Mouse (Mus musculus) testis, postnatal 14 days (tissue): Measurements from ENCODE around the gene Dstyk.
"Not testable (repeated sequence)": the region's sequence is repeated elsewhere in the genome, so short reads cannot be mapped to it uniquely, and the experiment has no call there.

ENCODE experiments used
- DNase-seq: peaks from one replicate; pipeline ENCODE4 v3.0.0; 2021; ENCODE audit warnings: low spot score

Dstyk gene

DNA sequence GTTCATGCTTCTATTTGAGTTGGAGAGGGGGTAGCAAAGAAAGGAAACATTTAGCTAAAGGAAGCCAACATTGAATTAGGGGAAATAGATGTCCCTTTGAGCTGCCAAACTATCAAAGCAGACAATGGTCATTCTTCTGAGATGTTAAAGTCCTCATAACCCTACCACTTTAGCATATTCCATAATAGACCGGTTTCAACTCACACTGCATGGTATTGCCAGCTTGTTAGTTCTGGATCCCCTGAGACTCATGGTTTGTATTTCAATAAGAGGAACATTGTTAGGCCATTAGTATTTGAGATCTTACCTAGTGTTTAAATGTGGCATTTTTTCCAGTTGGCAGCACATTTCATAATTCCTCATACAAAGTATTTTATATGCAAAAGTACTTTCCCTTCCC is 19.6 kb downstream of the Dstyk start:
- DNase-seq = no peak

DNA sequence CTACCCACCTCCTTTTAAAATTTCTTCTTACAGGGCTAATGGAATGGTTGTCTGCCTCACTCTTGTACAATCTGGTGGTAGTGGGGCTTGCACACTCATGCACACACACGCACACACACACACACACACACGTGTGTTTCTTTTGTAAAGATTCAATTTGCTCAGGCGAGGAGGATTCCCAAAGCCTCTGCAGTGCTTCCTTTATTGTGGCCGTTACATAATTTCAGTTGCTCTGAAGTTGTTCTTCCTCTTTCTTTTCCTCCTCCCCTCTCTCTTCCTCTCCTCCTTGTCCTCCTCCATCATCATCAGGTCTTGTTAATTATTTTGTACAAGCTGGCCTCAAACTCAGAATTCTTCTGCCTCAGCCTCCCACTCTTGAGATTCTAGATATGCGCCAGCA is 20.0 kb downstream of the Dstyk start:
- DNase-seq = no peak

DNA sequence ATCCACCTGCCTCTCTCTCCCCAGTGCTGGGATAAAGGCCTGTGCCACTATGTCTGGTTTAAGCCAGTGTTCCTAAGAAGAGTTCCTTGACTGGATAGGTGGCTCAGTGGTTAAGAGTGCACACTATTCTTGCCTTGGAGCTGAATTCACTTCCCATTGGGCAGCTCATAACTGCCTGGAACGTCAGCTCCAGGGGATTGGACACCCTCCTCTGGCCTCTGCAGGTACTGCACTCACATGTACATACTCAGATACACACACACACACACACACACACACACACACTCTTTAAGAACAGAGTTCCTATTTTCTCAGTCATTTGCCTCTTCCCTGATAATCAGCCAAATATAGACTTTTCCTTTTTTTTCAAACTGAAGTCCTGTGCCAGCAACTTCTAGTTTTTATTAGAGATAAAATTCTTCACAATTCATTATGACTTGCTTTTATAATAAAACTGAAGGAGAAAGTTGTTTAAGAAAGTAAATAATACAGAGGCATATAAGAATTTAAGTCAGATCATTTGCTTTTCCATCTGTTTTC is 23.6 kb downstream of the Dstyk start:
- no peak for DNase-seq

DNA sequence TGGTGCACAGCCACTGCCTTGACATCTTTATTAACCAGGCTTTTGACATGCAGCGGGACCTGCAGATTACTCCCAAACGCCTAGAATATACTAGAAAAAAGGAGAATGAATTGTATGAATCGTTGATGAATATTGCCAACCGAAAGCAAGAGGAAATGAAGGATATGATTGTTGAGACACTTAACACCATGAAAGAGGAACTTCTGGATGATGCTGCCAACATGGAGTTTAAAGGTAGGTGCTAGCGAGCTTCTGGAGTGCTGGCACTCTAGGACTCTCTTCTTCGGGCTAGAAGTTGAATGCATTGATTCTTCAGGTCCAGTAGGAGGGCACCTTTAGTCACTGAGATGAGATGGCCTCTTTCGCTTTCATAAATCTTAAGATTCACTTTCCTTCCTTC is 32.4 kb downstream of the Dstyk start:
- no peak for DNase-seq

DNA sequence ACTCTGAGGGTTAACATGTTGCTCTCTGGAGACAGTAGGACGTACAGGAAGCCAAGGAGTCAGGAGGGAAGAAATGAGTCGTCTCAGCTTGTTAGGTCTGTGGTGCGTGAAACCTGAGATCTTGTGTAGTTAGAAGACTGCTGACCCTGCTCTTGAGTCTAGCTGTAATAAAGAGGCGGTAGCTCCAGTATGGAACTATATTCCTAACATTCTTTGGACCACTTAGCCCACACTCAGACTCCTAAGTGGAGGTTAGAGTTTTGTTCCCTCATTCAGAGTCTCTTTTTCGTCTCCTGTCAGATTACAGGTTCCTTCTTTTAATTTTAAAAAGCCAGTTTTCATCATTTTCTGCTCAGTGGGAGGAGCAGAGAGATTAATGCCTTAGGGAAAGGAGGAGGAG is 47.3 kb downstream of the Dstyk start:
- no peak for DNase-seq

DNA sequence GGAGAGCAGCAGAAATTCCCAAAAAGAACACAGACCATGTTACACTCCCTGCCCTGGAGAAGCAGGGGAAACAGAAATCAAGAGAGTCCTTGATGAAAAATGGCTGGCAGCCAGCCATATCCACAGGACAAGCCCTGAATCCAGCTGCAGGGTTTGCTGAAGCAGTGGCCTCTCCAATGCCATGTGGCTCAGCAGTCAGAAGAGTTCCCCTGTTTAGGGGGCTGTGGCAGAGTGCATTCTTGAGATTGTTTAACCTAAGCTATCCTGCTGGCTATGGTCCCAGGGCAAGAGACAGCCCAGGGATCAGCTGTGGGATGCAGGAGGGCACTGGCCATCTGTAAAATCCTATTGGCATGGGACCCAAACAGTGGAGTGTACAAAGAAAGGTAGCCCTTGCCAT is 51.6 kb downstream of the Dstyk start:
- no peak for DNase-seq

DNA sequence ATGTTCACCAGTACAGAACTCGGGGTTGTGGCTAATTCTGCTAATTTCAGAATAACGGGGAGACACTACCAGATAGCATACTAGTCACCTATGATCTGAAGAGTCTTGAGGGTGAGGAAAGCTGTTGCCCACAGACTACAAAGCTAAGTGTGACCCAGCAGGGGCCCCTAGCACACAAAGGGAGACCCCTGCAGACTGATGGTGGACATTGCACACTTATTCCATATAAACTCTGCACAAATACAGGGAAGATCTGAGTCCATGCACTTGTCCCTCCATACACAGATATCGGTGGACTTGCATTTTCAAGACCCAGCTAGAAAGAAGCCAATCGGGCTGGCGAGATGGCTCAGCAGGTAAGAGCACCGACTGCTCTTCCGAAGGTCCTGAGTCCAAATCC is 52.2 kb downstream of the Dstyk start:
- no peak for DNase-seq

DNA sequence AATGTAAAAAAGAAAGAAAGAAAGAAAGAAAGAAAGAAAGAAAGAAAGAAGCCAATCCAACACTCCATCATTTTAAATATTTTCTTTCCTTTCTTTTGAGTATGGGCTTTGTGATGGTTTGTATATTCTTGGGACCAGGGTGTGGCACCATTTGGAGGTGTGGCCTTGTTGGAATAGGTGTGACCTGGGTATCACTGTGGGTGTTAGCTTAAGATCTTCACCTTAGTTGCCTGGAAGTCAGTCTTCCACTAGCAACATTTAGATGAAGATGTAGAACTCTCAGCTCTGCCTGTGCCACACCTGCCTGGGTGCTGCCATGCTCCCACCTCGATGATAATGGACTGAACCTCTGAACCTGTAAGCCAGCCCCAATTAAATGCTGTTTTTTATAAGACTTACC is 52.7 kb downstream of the Dstyk start:
- DNase-seq = not testable (repeated sequence)

DNA sequence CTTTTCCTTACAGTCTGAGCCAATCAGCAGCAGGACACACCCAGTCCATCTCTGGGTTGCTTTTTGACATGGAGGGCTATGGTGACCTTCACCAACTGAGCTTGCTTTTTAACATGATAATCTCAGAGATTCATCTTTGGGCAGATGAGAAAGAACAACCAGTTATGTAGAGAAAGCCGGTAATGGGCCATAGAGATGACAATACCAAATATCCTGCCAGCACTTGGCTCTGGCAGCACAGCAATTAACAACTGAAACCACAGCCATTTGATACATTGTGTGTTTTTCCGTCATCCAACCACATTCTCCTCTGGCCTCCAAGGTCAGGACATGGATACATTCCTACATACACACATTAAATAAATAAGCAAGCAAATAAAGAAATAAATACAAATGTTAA is 53.7 kb downstream of the Dstyk start:
- peak; percentile 47 for DNase-seq

DNA sequence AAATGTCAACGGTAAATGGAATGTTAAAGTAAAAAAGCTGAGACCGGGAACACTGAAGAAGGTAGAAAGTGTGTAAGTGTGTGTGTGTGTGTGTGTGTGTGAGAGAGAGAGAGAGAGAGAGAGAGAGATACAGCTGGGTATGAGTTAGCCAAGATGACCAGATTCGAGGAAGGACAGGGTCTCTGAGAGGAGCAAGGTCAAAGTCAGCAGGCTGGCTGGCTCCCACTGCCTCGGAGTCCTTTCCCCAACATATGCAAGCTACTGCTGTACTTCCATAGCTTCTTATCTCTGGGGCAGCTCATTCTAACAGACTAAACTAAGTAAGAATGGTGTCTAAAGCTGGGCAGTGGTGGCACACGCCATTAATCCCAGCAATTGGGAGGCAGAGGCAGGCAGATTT is 54.1 kb downstream of the Dstyk start:
- DNase-seq = no peak

DNA sequence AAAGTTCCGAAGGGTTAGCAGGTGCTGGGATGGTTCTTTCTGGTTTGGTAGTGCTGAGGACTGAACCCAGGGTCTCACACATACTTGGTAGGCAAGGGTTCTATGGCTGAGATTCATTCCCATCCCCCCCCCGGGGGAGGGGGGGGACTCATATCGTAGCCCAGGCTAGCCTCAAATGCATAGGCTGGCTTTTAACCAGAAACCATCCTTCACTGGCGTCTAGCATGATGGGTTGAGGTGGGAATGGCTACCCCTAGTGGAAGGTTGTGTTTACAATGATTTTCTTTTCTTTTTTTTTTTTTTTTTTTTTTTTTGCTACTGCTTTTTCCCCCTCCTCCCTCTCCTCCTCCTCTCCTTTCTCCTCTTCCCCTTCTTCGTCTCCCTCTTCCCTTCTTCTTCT is 55.2 kb downstream of the Dstyk start:
- DNase-seq = no peak

DNA sequence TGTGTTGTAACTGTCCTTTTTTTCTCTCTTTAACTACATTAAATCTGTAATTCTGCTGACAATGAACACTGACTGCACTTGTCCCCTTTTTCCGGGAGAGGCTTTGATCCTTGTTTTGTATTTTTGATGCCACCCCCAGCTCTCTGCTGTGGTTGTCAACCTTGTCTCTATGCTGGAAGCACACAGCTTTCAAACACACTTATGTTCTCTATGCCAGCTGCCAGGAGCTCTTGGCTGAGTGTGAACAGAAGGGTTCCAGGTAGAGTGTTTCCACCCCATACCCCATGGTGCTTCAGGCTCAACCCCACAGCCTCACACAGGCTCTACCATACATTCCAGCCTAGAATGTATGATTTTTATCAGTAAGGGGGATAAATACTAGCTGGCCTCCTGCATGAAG is 57.1 kb downstream of the Dstyk start:
- DNase-seq = no peak

DNA sequence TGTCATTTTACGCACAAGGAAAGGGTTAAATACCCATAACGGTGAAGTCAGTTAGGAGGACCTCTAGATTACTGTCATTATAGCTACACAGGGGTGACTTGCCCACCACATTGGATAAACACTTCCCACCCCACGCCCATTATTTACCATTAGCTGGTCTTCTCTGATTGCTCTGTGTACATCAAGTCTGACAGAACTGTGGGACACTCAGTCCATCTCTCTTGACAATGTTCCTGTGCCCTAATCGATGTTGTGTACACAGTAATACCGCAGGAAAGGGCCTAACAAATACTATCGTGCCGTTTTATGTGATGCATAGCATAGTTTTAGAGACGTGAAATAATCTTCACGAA is 59.2 kb downstream of the Dstyk start:
- DNase-seq = no peak

DNA sequence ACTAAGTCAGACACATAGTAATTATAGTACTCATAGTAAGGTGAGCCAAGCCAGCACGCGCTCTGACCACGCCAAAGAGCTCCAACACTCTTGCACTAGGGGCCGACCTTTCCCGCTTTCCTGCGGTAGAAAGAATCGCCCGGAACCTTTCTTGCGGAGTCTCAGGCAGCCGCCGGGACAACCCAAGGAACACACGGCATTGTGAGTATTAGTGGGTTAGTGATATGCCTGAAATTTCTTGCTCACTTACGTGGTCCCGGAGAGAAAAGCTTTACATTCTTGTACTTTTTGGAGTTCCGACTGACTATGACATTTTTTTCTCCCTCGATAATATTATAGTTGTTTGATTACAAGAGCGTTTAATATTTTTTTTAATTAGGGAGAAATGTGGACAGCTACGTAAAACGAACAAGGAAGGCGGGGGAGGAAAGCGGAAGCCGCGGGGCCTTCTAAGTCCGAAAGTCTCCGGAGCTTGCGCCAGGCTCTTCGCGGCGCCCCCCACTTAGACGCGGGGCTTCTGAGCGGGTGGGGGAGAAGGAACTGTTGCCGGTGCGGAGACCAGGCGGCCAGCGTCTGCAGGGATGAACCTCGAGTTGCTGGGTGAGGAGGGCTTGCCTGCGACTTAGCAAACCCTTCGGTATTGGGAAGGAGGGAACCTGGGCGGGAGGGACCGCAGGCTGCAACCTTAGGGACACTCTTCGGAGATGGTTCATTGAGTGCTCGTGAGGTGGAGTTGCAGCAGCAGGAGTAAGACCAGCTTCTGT is 59.8 kb downstream of the Dstyk start, which contains the start of gene Rbbp5:
Gene Rbbp5 (plus strand): TSS at position 438 of the 764 bp plus-strand sequence.
- peak; percentile 89 for DNase-seq

DNA sequence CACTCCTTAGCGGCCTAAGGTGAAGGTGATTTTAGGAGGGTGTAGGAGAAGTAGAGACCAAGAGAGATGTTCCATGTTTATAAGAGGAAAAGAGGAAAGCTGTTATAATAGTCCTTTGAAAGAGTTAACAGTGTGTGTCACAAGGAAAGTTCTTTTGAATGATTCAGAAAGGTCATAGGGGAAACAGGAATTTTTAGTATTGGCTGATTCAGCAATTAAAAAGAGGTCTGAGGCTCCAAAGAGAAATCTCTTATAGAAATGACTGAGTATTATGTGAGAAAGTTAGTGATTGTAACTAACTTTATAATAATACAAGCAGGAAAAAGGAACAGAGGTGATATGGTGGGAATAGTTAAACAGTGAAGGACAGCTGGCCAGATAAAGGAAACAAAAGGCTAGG is 62.1 kb downstream of the Dstyk start:
- no peak for DNase-seq

DNA sequence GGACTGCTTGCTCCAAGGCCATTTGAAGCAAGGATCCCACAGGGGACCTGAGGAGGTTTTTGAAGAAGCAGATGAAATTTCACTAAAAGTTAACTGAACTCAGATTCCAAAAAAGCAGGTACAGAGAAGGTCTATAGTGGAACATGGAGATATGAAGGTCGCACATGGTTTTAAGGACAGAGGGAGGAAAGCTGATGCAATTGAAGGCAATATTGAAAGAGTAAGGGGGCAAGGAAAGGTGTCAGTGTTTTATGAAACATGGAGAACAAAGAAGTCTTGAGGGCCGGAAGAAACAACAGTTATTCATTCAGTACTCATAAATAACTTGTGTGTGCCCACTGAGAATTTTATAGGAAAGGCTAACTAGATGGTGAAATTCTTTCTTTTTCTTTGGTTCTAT is 64.3 kb downstream of the Dstyk start:
- no peak for DNase-seq

DNA sequence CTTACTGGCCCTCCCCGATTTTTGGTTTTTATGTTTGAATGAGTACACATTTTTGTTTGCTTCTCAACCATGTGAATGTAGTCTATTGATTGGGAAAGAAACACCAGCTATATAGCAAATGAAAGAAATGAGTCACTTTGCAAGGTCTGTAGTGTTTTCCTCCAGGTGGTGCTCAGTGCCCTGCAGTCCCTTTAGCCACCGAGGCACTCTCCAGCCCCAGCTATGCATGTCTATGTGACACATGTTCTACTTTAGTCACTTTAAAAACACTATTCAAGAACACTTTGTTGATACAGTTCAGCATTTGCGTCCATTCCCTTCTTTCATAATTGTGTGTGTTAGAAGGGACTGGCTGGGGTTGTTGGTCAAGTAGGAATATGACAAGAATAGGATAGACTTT is 65.9 kb downstream of the Dstyk start:
- DNase-seq = no peak

DNA sequence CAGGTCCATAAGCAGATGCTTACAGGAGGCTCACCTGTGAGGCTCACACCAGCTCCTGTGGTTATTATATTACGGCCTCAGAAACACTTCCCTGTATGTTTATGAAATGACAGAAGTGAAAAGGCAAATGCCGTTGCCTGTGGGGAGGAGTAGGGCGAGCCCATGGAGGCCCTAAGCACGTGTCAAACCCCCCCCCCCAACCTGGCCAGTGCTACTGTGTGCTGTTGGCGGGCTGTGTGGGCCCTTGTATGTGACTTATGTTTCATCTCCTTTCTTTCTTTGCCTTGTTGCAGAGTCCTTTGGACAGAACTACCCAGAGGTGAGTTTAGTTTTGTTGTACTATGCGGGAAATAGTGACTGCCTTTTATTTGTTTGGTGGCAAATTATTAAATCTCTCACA is 66.4 kb downstream of the Dstyk start:
- no peak for DNase-seq

DNA sequence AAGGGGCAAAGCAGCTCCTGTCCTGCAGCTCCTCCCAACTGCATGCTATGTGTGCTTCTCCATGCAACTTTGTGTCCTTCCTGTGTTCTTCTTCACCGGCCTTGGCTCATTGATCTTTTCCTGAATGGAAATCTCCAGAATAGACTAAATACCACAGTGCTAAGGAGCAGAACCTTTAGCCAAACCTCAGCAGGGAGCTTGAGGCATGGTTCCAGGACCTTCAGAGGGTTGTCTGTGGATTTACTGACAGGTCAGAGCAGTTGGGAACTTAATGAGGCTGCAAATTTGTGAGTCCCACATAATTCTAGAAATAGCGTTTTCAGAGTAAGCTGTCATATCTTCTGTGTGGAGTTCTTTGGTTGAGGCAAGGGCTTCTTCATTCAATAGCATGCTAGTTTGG is 83.2 kb downstream of the Dstyk start:
- no peak for DNase-seq

DNA sequence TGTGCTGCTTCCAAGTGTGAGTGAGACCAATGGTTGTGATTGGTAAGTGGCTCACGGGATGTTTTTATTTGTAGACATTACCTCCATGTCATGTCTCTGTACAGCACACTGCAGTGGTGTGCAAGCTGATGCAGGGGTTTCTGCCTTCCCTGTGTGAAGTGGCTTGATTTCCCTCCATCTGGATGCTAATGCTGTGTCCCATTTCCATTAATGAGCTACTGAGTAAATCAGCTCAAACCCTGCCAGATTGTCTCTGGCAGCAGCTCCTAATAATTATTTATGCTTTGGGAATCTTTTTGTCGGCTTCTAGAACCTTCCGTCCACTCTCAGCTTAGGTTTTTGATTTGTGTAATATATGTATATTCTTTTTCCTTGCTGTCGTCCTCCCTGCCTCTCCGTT is 87.8 kb downstream of the Dstyk start:
- DNase-seq = no peak

DNA sequence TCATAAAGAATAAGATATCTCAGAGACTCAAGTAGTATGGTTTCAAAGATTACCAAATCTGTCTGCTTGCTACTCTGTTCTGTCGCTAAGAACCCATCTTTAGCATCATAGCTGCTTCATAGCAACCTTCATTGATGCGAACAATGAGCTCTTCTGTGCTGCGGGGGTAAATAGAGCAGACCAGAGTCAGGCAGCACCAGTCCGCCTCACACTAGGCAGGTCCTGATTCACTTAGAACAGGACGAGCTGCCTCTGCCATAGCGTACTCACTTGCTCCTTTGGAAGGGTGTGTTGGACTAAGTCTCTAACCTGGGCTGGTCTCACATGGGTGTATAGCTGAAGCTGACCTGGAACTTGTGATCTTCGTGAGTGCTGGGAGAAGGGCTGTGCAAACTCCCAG is 88.7 kb downstream of the Dstyk start, which contains the start of gene Tmem81:
Gene Tmem81 (plus strand): TSS at position 173 of the 400 bp plus-strand sequence.
- no peak for DNase-seq

DNA sequence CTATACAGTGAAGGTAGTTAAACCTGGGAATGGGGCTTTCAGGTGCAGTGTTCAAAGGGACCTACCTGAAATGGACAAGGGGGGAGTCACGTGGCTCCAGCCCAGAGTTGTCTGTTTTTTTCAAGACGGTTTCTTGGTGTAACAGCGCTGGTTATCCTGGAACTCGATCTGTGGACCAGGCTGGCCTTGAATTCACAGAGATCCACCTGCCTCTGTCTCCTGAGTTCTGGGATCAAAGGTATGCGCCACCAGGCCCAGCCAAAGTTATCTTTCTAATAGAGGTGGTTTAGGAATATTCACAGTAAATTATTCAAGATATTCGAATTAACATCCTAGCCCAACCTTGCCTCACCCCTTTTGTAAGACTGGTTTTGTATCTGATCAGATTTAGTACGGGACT is 89.3 kb downstream of the Dstyk start:
- DNase-seq = no peak

DNA sequence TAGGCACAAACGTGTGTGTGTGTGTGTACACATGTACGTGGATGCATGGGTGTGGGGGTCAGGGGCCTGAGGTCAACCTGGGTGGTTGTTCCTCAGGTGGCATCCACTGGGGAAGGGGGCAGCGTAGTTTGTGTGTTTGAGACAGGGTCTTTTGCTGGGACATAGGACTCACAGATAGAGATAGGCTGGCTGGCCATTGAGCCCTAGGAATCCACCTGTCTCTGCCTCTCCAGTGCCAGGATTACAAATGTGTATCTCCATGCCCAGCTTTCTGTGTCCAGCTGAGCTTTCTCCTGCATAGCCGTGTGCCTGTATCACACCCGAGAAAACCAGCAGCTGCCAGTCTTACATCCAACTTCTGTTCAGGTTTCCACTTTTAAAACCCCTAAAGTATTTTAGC is 92.4 kb downstream of the Dstyk start:
- DNase-seq = no peak

DNA sequence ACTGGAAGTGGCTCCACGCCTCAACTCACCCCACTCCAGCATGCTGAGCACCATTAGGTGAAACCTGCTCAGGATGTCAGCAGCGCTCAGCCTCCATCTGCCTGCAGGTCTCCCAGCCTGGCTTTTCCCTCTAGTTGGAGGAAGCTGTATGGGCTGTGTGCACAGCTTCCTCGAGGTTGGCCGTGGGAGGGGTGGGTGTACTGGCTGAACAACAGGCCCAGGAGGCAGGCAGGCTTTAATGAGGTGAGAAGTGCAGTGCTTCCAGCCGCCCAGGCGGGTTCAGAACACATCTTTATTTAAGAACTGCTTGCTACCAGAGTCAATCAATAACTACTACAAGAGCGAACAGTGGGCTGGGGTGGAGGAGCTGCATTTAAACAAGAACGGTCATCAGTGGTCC is 94.2 kb downstream of the Dstyk start:
- no peak for DNase-seq
